Mouse (Mus musculus) embryonic stem cell, embryonic (primary cell): ENCODE results near the gene A1cf.

Experiments
- CTCF ChIA-PET, 4 experiments: fragments of 300-600 bp in 2 of 4; fragments of 350-600 bp in 2 of 4; sonication (Branson Sonifier 250); formaldehyde crosslinking; loops; one replicate each; lab custom pipeline; 2022; ENCODE audit warnings: inconsistent platforms in 2 of 4; lab: Charles Lee
- POLR2A ChIA-PET, 4 experiments: fragments of 300-600 bp in 2 of 4; fragments of 350-600 bp in 2 of 4; sonication (Branson Sonifier 250); formaldehyde crosslinking; loops; one replicate each; lab custom pipeline; 2022; ENCODE audit warnings: antibody characterized with exemption in 4 of 4, inconsistent platforms in 1 of 4; lab: Charles Lee

A1cf gene

GRCm38 (mm10) chr19:31921852-31922251 is 53.3 kb downstream of the A1cf start:
- ChIA-PET CTCF (no interaction called here), POLR2A (interaction anchor here in 3 of 4 experiments (0.6 to 1.8 kb wide), 7 partner anchors 10 to 1808 kb away, joined by 3 to 8 read pairs (median 4); no protein-coding TSS in a partner anchor)

DNA sequence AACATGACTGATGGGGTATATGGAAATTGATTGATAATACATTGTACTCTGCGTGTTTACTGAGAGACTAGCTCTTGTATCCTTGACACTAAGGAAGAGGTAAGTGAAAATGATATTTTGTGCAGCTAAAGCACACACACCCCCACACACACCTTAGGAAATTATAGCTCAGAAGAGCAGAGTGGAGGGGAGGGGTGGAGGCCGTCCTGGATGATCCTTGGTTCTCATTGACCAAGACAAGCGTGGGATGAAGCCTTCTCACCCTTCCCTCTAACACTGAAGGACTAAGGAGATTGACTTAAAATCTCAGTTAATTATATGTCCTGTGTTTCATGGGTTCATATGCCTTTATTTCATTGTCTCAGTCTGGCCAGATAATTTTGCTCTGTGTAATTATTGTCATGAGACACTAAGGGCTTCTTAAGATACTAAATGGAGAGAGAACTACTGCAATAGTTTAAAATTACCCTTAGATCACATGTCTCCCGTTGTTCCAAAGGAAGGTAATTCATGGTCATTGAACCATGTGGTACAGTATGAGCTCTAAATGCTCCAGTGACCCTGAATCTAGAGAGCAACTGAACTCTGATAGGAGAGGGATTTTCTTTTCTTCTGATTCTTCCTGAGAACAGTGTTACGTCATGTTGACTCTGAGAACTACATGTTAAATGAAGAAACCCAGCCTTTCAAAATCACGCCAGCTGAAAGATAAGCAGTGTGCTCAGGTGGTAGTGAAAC is 55.2 kb downstream of the A1cf start:
- POLR2A ChIA-PET, result no interaction called here
- CTCF ChIA-PET, result interaction anchor here in 1 of 4 experiments (0.6 kb wide), 1 partner anchor 47 kb away, joined by 5 read pairs; no protein-coding TSS in a partner anchor

DNA sequence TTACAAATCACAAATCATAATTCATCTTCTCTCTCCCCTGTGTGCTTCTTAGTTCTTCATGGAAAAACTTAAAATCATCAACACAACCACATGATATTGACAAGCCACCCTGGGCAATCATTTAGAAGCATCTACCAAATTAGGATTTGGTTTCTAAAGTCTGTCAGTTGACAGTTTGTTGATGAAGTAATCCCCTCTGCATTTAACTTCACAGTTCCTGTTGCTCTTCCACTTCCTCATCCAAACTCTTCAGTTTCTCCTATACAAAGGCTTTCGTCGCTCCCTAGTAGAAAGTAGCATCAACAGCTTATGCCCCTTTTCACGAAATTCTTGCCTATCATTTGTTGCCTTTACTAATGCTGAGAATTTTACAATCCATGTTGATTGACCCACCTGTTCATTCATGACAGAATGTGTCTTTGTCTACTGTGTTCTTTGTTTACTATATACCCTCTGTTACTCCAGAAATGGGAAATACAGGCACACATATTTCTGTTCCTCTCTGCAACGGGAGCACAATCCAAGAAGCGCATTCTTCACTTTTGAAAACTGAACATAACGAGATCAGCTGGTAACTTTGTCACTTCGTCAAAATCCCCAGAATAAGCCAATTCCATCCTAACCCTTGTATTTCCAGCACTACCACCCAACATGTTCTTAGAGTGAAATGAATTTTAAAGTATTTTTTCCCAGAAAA is 82.4 kb downstream of the A1cf start:
- ChIA-PET CTCF (no interaction called here), POLR2A (no interaction called here)

- CTCF ChIA-PET, result interaction anchor here (0.6 to 0.7 kb wide), 5 partner anchors 145 to 1303 kb away, joined by 3 to 14 read pairs (median 4); no protein-coding TSS in a partner anchor
- POLR2A ChIA-PET, result interaction anchor here in 2 of 4 experiments (0.6 kb wide), 2 partner anchors 17 to 186 kb away, joined by 3 read pairs; no protein-coding TSS in a partner anchor
Observed at GRCm38 (mm10) chr19:31953799-31954198, 85.2 kb downstream of the A1cf start.

DNA sequence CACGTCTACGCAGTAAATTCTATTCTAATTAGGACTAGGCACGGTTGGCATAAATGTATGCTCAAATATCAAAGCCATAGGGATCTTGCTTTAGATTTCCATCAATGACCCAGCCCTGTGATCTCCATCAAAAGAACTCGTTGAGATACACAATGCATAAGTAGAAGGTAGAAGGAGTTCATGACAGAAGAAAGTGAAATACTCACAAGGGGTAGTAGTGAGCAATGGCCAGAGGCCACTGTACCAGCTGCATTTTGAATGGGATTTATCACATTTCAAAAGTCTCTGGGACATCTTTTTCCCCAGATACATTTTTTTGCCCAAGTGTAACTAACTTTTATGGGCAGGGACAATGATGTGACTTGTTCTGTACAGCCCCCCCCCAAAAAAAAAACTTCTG is 85.7 kb downstream of the A1cf start:
- ChIA-PET POLR2A (interaction anchor here in 2 of 4 experiments (0.6 kb wide), 2 partner anchors 16 to 186 kb away, joined by 3 read pairs; no protein-coding TSS in a partner anchor), CTCF (interaction anchor here in 3 of 4 experiments (0.6 kb wide), 5 partner anchors 146 to 1302 kb away, joined by 3 to 7 read pairs (median 4); no protein-coding TSS in a partner anchor)

DNA sequence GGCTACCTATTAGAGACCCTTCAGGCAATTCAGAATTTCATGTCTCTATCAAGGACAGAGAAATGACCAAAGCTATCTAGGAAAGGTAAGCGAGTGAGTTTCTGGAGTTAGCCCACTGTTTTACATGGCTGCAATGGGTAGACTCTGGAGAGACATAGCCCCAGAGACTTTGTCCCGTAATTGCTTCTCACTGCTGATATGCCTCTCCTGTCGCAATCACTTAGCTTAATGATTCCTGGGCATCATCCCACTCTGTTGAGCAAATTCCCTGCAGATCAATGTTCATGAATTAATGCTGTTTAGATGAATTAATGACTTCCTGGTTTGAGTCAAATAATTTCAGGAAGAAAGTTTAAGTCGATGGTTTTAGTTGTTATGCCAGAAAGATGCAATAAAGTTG is 86.1 kb downstream of the A1cf start:
- CTCF ChIA-PET, result interaction anchor here in 1 of 4 experiments (0.6 kb wide), 1 partner anchor 152 kb away, joined by 7 read pairs; no protein-coding TSS in a partner anchor
- POLR2A ChIA-PET, result no interaction called here

- CTCF ChIA-PET, result no interaction called here
- POLR2A ChIA-PET, result no interaction called here
Observed at GRCm38 (mm10) chr19:31956359-31956758, 87.8 kb downstream of the A1cf start.

DNA sequence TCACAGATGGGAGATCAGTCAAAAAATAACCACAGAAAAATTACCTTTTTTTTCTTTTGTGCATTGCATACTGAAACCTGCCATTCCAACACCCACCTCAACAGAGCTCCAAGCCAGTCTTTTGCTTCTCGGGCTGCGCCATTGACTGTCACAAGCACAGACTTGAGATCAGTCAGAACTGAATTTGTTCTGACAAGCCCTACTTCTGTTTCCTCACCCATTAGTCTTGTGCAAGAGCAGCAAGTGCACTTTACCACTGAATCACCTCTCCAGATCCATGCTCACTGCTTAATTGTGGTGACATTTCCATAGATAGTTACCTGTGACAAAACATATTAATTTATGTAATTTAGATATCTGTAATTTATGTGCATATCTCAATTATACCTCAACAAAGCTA is 91.9 kb downstream of the A1cf start:
- ChIA-PET CTCF (interaction anchor here in 1 of 4 experiments (0.5 kb wide), 1 partner anchor 35 kb away, joined by 3 read pairs; no protein-coding TSS in a partner anchor), POLR2A (no interaction called here)

GRCm38 (mm10) chr19:31963147-31963546 is 94.6 kb downstream of the A1cf start:
- ChIA-PET CTCF (no interaction called here), POLR2A (no interaction called here)

GRCm38 (mm10) chr19:31967933-31968532 is 99.5 kb downstream of the A1cf start:
- ChIA-PET POLR2A (no interaction called here), CTCF (interaction anchor here in 1 of 4 experiments (0.5 kb wide), 1 partner anchor 148 kb away, joined by 3 read pairs; no protein-coding TSS in a partner anchor)

DNA sequence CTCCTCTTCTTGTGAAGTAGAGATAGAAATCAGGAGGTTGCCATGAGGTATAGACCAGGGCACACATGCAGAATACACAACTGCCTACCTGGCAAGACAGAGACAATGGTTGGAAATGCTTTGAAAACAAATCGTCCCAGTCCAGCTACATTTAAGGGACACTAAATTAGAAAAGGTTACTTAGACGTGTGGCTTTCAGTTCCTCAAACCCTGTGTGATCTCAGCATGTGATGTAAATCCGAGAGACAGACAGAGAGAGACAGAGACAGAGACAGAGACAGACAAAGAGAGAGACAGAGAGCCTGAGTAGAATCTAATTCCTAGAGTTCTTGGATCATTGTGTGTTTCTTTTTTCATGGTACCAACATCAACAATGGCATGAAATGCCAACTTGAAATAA is 102.8 kb downstream of the A1cf start:
- CTCF ChIA-PET, result interaction anchor here in 2 of 4 experiments (0.7 to 1.0 kb wide), 3 partner anchors 95 to 349 kb away, joined by 3 to 10 read pairs (median 4); no protein-coding TSS in a partner anchor
- POLR2A ChIA-PET, result no interaction called here

GRCm38 (mm10) chr19:31971998-31972397 is 103.4 kb downstream of the A1cf start:
- CTCF ChIA-PET, result interaction anchor here in 3 of 4 experiments (0.6 to 1.1 kb wide), 6 partner anchors 59 to 681 kb away, joined by 3 to 4 read pairs (median 3); no protein-coding TSS in a partner anchor
- POLR2A ChIA-PET, result interaction anchor here in 2 of 4 experiments (1.0 to 1.7 kb wide), 2 partner anchors 218 to 741 kb away, joined by 3 read pairs; no protein-coding TSS in a partner anchor

DNA sequence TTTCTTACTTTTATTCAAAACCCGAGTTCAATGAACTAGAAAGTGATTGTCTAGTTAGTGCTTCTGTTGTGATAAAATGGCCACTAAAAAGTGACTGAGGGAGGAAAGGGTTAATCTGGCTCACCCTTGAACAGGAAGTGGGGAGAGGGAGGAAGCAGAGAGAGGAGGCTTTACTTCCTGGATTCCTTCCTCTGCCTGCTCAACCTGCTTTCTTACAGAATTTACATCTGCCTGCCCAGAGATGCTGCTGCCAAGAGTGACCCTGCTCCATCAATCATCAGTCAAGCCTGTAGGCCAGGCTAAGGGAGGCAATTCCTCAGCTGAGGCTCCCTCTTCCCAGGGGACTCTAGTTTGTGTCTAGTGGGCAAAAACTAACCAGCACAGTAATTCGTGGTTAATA is 107.3 kb downstream of the A1cf start:
- CTCF ChIA-PET, result interaction anchor here in 1 of 4 experiments (0.6 kb wide), 1 partner anchor 464 kb away, joined by 7 read pairs; no protein-coding TSS in a partner anchor
- POLR2A ChIA-PET, result no interaction called here

DNA sequence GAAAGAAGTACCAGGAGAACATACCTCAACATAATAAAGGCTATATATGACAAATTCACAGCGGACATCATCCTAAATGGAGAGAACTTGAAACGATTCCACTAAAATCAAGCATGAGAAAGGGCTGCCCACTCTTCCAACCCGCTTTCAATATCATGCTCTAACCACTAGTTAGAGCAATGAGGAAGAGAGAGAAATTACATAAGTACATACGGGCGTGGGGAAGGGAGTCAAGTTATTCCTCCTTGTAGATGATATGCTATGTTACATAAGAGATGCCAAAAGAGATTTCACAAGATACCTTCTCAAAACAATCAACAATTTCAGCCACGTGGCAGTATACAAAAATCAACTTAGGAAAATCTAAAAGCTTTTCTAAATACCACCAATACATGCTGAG is 122.5 kb downstream of the A1cf start:
- CTCF ChIA-PET, result no interaction called here
- POLR2A ChIA-PET, result no interaction called here

- POLR2A ChIA-PET, result no interaction called here
- CTCF ChIA-PET, result no interaction called here
Observed at GRCm38 (mm10) chr19:31996916-31997315, 128.4 kb downstream of the A1cf start.
